24 mouse cellular contexts compared by ENCODE assay signal in genomic region chr15:96734423-96734822, GRCm38 (mm10). TPM values are rescaled to one million over a fixed set of nuclear protein-coding genes. Genes with fewer than 3 reads are reported as not detected.
A peak's percentile ranks its signal among the peaks of the same experiment; 100 is the strongest.
DNase-seq lines count a peak whose midpoint lies in the region; ATAC-seq and TF ChIP-seq lines count a peak whose summit lies in the region.
"Had no signal": no experiment of that assay in that cellular context is flagged by ENCODE, and none has a peak within 500 bp of the region (broad histone marks: within the 10 kb centered on the region; RNA-seq: fewer than 3 reads in every experiment).

No protein-coding gene starts in this region.

- no peak overlapping the region for H3K4me2 ChIP-seq in heart, postnatal 0 days (ENCODE audit: low read depth, low read length)
- H3K4me2 ChIP-seq in lung, embryonic 15.5 days = no peak overlapping the region
- no peak overlapping the region for H3K4me2 ChIP-seq in limb, embryonic 15.5 days
- H3K4me2 ChIP-seq in forebrain, embryonic 14.5 days (ENCODE audit: low read length) = no peak overlapping the region
- H3K4me2 ChIP-seq: hindbrain, embryonic 12.5 days; liver, embryonic 12.5 days; midbrain, embryonic 13.5 days; stomach, embryonic 15.5 days had no signal

- H3K27ac ChIP-seq in heart, adult 2 months = peak overlapping the region; percentile 21; the same call in 1 of the 2 replicates
- H3K27ac ChIP-seq in heart, postnatal 0 days (ENCODE audit: low read depth) = peak overlapping the region; percentile 73
- H3K27ac ChIP-seq in lung, embryonic 15.5 days = peak overlapping the region; percentile 56
- peak overlapping the region; percentile 34; the same call in 1 of the 2 replicates for H3K27ac ChIP-seq in limb, embryonic 15.5 days
- no peak overlapping the region for H3K27ac ChIP-seq in forebrain, embryonic 14.5 days (ENCODE audit: low read depth, low read length)
- H3K27ac ChIP-seq: hindbrain, embryonic 12.5 days; layer of hippocampus, adult 2 months; liver, embryonic 12.5 days; midbrain, embryonic 13.5 days; stomach, embryonic 15.5 days had no signal

- no peaks in the 10 kb centered on the region for H3K36me3 ChIP-seq in heart, adult 2 months (ENCODE audit: control insufficient read depth, insufficient read depth, low read length)
- no peaks in the 10 kb centered on the region for H3K36me3 ChIP-seq in heart, postnatal 0 days (replicated peaks; ENCODE audit: control insufficient read depth, insufficient read depth, low read length)
- no peaks in the 10 kb centered on the region for H3K36me3 ChIP-seq in lung, embryonic 15.5 days
- H3K36me3 ChIP-seq in limb, embryonic 15.5 days = no peaks in the 10 kb centered on the region
- no peaks in the 10 kb centered on the region for H3K36me3 ChIP-seq in forebrain, embryonic 14.5 days (ENCODE audit: control insufficient read depth, insufficient read depth, low read length)
- H3K36me3 ChIP-seq: hindbrain, embryonic 12.5 days; liver, embryonic 12.5 days; midbrain, embryonic 13.5 days; stomach, embryonic 15.5 days had no signal

- no peaks in the 10 kb centered on the region for H3K9me3 ChIP-seq in heart, postnatal 0 days (replicated peaks; ENCODE audit: control insufficient read depth, low read length)
- no peaks in the 10 kb centered on the region for H3K9me3 ChIP-seq in lung, embryonic 15.5 days
- H3K9me3 ChIP-seq in limb, embryonic 15.5 days = no peaks in the 10 kb centered on the region
- no peaks in the 10 kb centered on the region for H3K9me3 ChIP-seq in forebrain, embryonic 14.5 days (replicated peaks; ENCODE audit: control insufficient read depth, low read length)
- H3K9me3 ChIP-seq: hindbrain, embryonic 12.5 days; liver, embryonic 12.5 days; megakaryocyte, embryonic 14.5 days; midbrain, embryonic 13.5 days; stomach, embryonic 15.5 days had no signal

- peak; percentile 55 for ATAC-seq in heart, postnatal 0 days (ENCODE audit: insufficient read depth, low read depth)
- ATAC-seq in lung, embryonic 15.5 days (ENCODE audit: borderline replicate concordance, extremely low read depth, low FRiP score, low TSS enrichment) = no peak
- ATAC-seq in limb, embryonic 15.5 days (ENCODE audit: insufficient number of reproducible peaks, low FRiP score, low TSS enrichment, low read depth) = no peak
- ATAC-seq in forebrain, embryonic 14.5 days = no peak
- ATAC-seq: forebrain, embryonic 16.5 days; intestine, postnatal 0 days; liver, embryonic 12.5 days; midbrain, embryonic 13.5 days had no signal

- no peak for TF ChIP-seq EP300 in heart, adult 2 months (IDR thresholded peaks at IDR 0.05; ENCODE audit: insufficient read depth, low read depth, low read length)
- no peak for TF ChIP-seq EP300 in heart, postnatal 0 days (IDR thresholded peaks at IDR 0.05; ENCODE audit: low read depth)

- H3K79me2 ChIP-seq in heart, adult 2 months (replicated peaks; ENCODE audit: control insufficient read depth, insufficient read depth, low read length) = no peaks in the 10 kb centered on the region

- TF ChIP-seq CTCF in heart, adult 2 months (IDR thresholded peaks at IDR 0.05) = no peak
- TF ChIP-seq CTCF in heart, postnatal 0 days (IDR thresholded peaks at IDR 0.05; ENCODE audit: low read depth) = no peak

- peaks cover 7% of the 10 kb centered on the region for H3K4me1 ChIP-seq in heart, adult 2 months (ENCODE audit: control insufficient read depth, insufficient read depth, low read length)
- H3K4me1 ChIP-seq in heart, postnatal 0 days (ENCODE audit: control insufficient read depth, insufficient read depth) = peaks cover 12% of the 10 kb centered on the region; the same call in 1 of the 2 replicates
- peaks cover 18% of the 10 kb centered on the region; the same call in 1 of the 2 replicates for H3K4me1 ChIP-seq in lung, embryonic 15.5 days
- H3K4me1 ChIP-seq in limb, embryonic 15.5 days = peaks cover 22% of the 10 kb centered on the region
- H3K4me1 ChIP-seq in forebrain, embryonic 14.5 days (ENCODE audit: control insufficient read depth, insufficient read depth, low read length) = no peaks in the 10 kb centered on the region
- H3K4me1 ChIP-seq: midbrain, embryonic 13.5 days; stomach, embryonic 15.5 days had no signal

- no peaks in the 10 kb centered on the region for H3K27me3 ChIP-seq in heart, adult 2 months (ENCODE audit: control insufficient read depth, insufficient read depth, low read length)
- no peaks in the 10 kb centered on the region for H3K27me3 ChIP-seq in heart, postnatal 0 days (ENCODE audit: control insufficient read depth, insufficient read depth, low read length)
- H3K27me3 ChIP-seq in lung, embryonic 15.5 days = no peaks in the 10 kb centered on the region
- no peaks in the 10 kb centered on the region for H3K27me3 ChIP-seq in limb, embryonic 15.5 days
- H3K27me3 ChIP-seq in forebrain, embryonic 14.5 days (replicated peaks; ENCODE audit: control insufficient read depth, insufficient read depth, low read length) = no peaks in the 10 kb centered on the region
- H3K27me3 ChIP-seq: hindbrain, embryonic 12.5 days; liver, embryonic 12.5 days; midbrain, embryonic 13.5 days; stomach, embryonic 15.5 days had no signal

- 25% methylated on average over 7 of the region's 7 CpGs for whole genome bisulfite sequencing in heart, adult 2 months
- WGBS in heart, postnatal 0 days = 31% methylated on average over 7 of the region's 7 CpGs
- 51% methylated on average over 7 of the region's 7 CpGs for WGBS in lung, embryonic 15.5 days
- WGBS in limb, embryonic 15.5 days = 43% methylated on average over 7 of the region's 7 CpGs
- WGBS in forebrain, embryonic 14.5 days = 88% methylated on average over 7 of the region's 7 CpGs

- no peak for TF ChIP-seq POLR2A in heart, adult 2 months (IDR thresholded peaks at IDR 0.05; ENCODE audit: insufficient read depth, low read depth, low read length)

- no peak overlapping the region for H3K9ac ChIP-seq in heart, adult 2 months (ENCODE audit: low read depth, low read length)
- no peak overlapping the region for H3K9ac ChIP-seq in heart, postnatal 0 days (replicated peaks; ENCODE audit: low read depth, low read length)
- H3K9ac ChIP-seq in lung, embryonic 15.5 days = no peak overlapping the region
- no peak overlapping the region for H3K9ac ChIP-seq in limb, embryonic 15.5 days
- H3K9ac ChIP-seq in forebrain, embryonic 14.5 days (ENCODE audit: low read length) = no peak overlapping the region
- H3K9ac ChIP-seq: hindbrain, embryonic 12.5 days; liver, embryonic 12.5 days; midbrain, embryonic 13.5 days; stomach, embryonic 15.5 days had no signal

- DNase-seq in heart, adult 2 months = no peak
- no peak for DNase-seq in heart, postnatal 4 days
- DNase-seq in heart, postnatal 0 days (ENCODE audit: low spot score) = peak; percentile 45
- DNase-seq in heart, postnatal 36 days = no peak
- DNase-seq in lung, adult 18-20 months = no peak
- DNase-seq in forebrain, embryonic 14.5 days (ENCODE audit: low spot score) = no peak
- DNase-seq: adrenal gland, postnatal 25 days; cerebellum, adult 9-10 months; gastrocnemius, postnatal 25 days; lung, postnatal 14 days; right cerebral cortex, adult 18-20 months; right cerebral cortex, postnatal 4 days; thymus, adult 18-20 months; thymus, postnatal 36 days had no signal

- intact Hi-C loops in heart, adult 2 months (cut with DNase I) = loop anchor here (5.0 kb wide), 1 partner anchor 83 kb away; no protein-coding TSS in a partner anchor
- intact Hi-C loops in heart, postnatal 36 days (cut with DNase I) = no loop called here

- H3K4me3 ChIP-seq in heart, adult 2 months = no peak overlapping the region
- H3K4me3 ChIP-seq in heart, postnatal 0 days (ENCODE audit: low read depth, low read length) = no peak overlapping the region
- no peak overlapping the region for H3K4me3 ChIP-seq in lung, embryonic 15.5 days
- no peak overlapping the region for H3K4me3 ChIP-seq in limb, embryonic 15.5 days
- H3K4me3 ChIP-seq in forebrain, embryonic 14.5 days (ENCODE audit: low read depth, low read length) = no peak overlapping the region
- H3K4me3 ChIP-seq: hindbrain, embryonic 12.5 days; layer of hippocampus, adult 2 months; liver, embryonic 12.5 days; megakaryocyte, embryonic 14.5 days; midbrain, embryonic 13.5 days; stomach, embryonic 15.5 days had no signal

RNA-seq across cellular contexts. Expression of gene Slc38a2, which starts 34.9 kb away (rescaled TPM):
- 100 to 1,000 TPM; 149 to 209 TPM for total RNA-seq in heart, adult 2 months (2021)
- polyA plus RNA-seq in heart, adult 2 months (2012; rRNA removed) = 59.3 and 109 TPM in 2 replicates
- total RNA-seq in heart, postnatal 4 days (2021) = 100 to 1,000 TPM; 359 to 377 TPM
- 225 and 263 TPM in 2 replicates for total RNA-seq in heart, postnatal 0 days (2014; rRNA removed; ENCODE audit: low replicate concordance)
- polyA plus RNA-seq in heart, postnatal 0 days (2015; fragmentation: Nextera tagmentation; extraction: Ambion mirVana) = 130 and 144 TPM in 2 replicates
- total RNA-seq in heart, postnatal 36 days (2021) = 100 to 1,000 TPM; 173 to 251 TPM
- polyA plus RNA-seq in lung, embryonic 15.5 days (2015; fragmentation: Nextera tagmentation; extraction: Ambion mirVana) = 131 and 138 TPM in 2 replicates
- 116 and 117 TPM in 2 replicates for polyA plus RNA-seq in limb, embryonic 15.5 days (2015; fragmentation: Nextera tagmentation; extraction: Ambion mirVana)
- 142 and 195 TPM in 2 replicates for polyA plus RNA-seq in forebrain, embryonic 14.5 days (2014; fragmentation: Nextera tagmentation; extraction: Ambion mirVana)
